Mouse (Mus musculus) heart, adult 2 months (tissue): ENCODE data around the gene Phf12. TPM values are rescaled to one million over a fixed set of nuclear protein-coding genes. Genes with fewer than 3 reads are reported as not detected.

Experiments used
- DNase-seq, 2 experiments: peaks; one replicate each; pipeline ENCODE4 v3.0.0; 2021
- H3K27ac ChIP-seq: fragments of 200-600 bp; 2 replicates; pipeline ENCODE4 v1.8.1; 2022
- H3K27me3 ChIP-seq: fragments of 200-500 bp; 2 replicates; pipeline ENCODE4 v1.6.1; 2012; ENCODE audit warnings: mild to moderate bottlenecking, low read length, inconsistent platforms, mixed read lengths; ENCODE audit not compliant: control insufficient read depth, insufficient read depth
- H3K36me3 ChIP-seq: fragments of 200-500 bp; 2 replicates; pipeline ENCODE4 v1.6.1; 2012; ENCODE audit warnings: low read length, inconsistent platforms; ENCODE audit not compliant: control insufficient read depth, insufficient read depth
- H3K4me1 ChIP-seq: fragments of 200-500 bp; 2 replicates; pipeline ENCODE4 v1.6.1; 2011; ENCODE audit warnings: low read length; ENCODE audit not compliant: control insufficient read depth, insufficient read depth
- H3K4me3 ChIP-seq: fragments of 200-600 bp; 2 replicates; pipeline ENCODE4 v1.8.1; 2022
- H3K79me2 ChIP-seq: fragments of 200-500 bp; replicated peaks from 2 replicates; pipeline ENCODE4 v1.6.1; 2012; ENCODE audit warnings: mild to moderate bottlenecking, inconsistent platforms, low read length, moderate library complexity, mixed read lengths; ENCODE audit not compliant: control insufficient read depth, insufficient read depth
- H3K9ac ChIP-seq: fragments of 200-500 bp; 2 replicates; pipeline ENCODE4 v1.6.1; 2012; ENCODE audit warnings: low read depth, mild to moderate bottlenecking, control low read depth, inconsistent platforms, low read length, mixed read lengths
- CTCF ChIP-seq: fragments of 200-600 bp; IDR thresholded peaks from 2 replicates; pipeline ENCODE4 v1.8.1; 2022; ENCODE audit warnings: antibody characterized with exemption, mild to moderate bottlenecking, moderate library complexity
- EP300 ChIP-seq: fragments of 200-500 bp; IDR thresholded peaks from 2 replicates; pipeline ENCODE4 v1.6.1; 2011; ENCODE audit warnings: low read depth, low read length, control low read depth; ENCODE audit not compliant: insufficient read depth
- POLR2A ChIP-seq: fragments of 200-500 bp; IDR thresholded peaks from 2 replicates; pipeline ENCODE4 v1.6.1; 2011; ENCODE audit warnings: mild to moderate bottlenecking, low read depth, low read length, control low read depth; ENCODE audit not compliant: insufficient read depth
- WGBS: fragments of 180-500 bp; shearing (Covaris S2); methylation state at CpG from one replicate; pipeline ENCODE4 v1.1.7; 2018; 5-methylcytosine and 5-hydroxymethylcytosine counted together
- intact Hi-C: fragments of 180-260 bp; cut with DNase I; formaldehyde crosslinking; loops from one replicate; pipeline ENCODE4 v1.15.1; 2025
- polyA plus RNA-seq: library from polyadenylated mRNA; depleted of rRNA; stranded (reverse); fragments of >200 nt; gene quantifications from 2 replicates; pipeline ENCODE4 v1.2.3, GENCODE M21; 2012
- total RNA-seq, 2 experiments: library from RNA; stranded (reverse); gene quantifications; 2 replicates each; pipeline ENCODE4 v1.2.3; 2021

The Phf12 gene
- total and polyA plus RNA-seq, 3 experiments = 22.3 to 30.5 (median 23.6) TPM

GRCm38 (mm10) chr11:78030600-78030999 is 48.0 kb downstream of the Phf12 start:
- intact Hi-C loops = no loop called here
- no peak for TF ChIP-seq EP300
- no peak for TF ChIP-seq POLR2A
- TF ChIP-seq CTCF = no peak

GRCm38 (mm10) chr11:78031389-78031788 is 48.8 kb downstream of the Phf12 start:
- WGBS = 50% methylated on average over 6 of the region's 6 CpGs
- peak overlapping the region; percentile 58; the same call in 1 of the 2 replicates for H3K4me3 ChIP-seq
- intact Hi-C loops = no loop called here
- no peak overlapping the region for H3K9ac ChIP-seq
- TF ChIP-seq CTCF = no peak
- TF ChIP-seq EP300 = no peak
- TF ChIP-seq POLR2A = no peak
- H3K27ac ChIP-seq = no peak overlapping the region; the same call in 1 of the 2 replicates
- H3K27me3 ChIP-seq = no peaks in the 10 kb centered on the region
- no peaks in the 10 kb centered on the region for H3K79me2 ChIP-seq
- DNase-seq = no peak
- H3K36me3 ChIP-seq = no peaks in the 10 kb centered on the region; the same call in 1 of the 2 replicates
- H3K4me1 ChIP-seq = peaks cover 7% of the 10 kb centered on the region

More at GRCm38 (mm10) chr11:78030600-78030999, 48.0 kb downstream of the Phf12 start:
- WGBS = 51% methylated on average over 2 of the region's 2 CpGs
- no peak overlapping the region for H3K4me3 ChIP-seq
- no peaks in the 10 kb centered on the region; the same call in 1 of the 2 replicates for H3K36me3 ChIP-seq
- no peak overlapping the region for H3K27ac ChIP-seq
- H3K79me2 ChIP-seq = no peaks in the 10 kb centered on the region
- H3K27me3 ChIP-seq = no peaks in the 10 kb centered on the region
- H3K4me1 ChIP-seq = peaks cover 7% of the 10 kb centered on the region
- no peak for DNase-seq
- H3K9ac ChIP-seq = no peak overlapping the region

DNA sequence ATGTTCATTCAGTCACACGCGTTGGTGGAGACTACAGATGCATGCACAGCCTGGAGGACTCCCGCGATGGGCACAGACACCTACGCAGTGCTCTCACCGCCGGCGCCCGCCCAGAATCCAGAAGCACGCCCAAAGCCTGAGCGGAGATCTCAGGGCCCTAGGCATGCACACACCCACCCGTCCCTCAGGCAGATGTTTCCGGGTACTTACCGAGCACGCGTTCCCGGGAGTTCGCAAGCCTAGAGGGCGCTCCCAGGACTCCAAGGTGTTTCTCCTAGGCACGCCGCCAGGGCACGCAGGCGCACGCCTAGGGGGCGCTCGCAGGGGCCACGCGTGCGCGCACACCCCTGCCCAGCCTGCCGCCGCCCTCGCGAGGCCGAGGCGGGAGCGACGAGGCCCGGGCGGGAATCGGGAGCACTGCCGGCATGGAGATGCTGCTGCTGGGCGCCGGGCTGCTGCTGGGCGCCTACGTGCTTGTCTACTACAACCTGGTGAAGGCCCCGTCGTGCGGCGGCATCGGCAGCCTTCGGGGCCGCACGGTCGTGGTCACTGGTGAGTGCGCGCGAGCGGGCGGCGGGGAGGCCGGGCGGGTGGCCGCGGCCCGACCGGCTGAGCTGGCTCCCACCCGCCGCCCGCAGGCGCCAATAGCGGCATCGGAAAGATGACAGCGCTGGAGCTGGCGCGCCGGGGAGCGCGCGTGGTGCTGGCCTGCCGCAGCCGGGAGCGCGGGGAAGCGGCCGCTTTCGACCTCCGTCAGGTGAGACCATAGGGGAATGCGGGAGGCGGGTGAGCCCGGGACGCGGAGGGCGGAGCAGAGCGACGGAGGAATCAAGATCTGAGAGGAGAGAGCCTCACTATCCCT is 49.6 kb downstream of the Phf12 start, which contains the start of gene Dhrs13:
Dhrs13 (plus strand) TSS at position 334 of the 862 bp plus-strand sequence.
- TF ChIP-seq CTCF (no peak; the same call in 1 of the 2 replicates), EP300 (peak; percentile 90)
- intact Hi-C loops = no loop called here

GRCm38 (mm10) chr11:78032809-78033195 is 50.2 kb downstream of the Phf12 start:
- H3K27me3 ChIP-seq = no peaks in the 10 kb centered on the region
- TF ChIP-seq CTCF (no peak), EP300 (no peak), POLR2A (no peak)
- WGBS = 10% methylated on average over 5 of the region's 5 CpGs
- H3K4me3 ChIP-seq = peak overlapping the region; percentile 58
- no peaks in the 10 kb centered on the region; the same call in 1 of the 2 replicates for H3K36me3 ChIP-seq
- H3K27ac ChIP-seq = peak overlapping the region; percentile 71
- H3K4me1 ChIP-seq = peaks cover 7% of the 10 kb centered on the region
- DNase-seq = no peak
- H3K9ac ChIP-seq = peak overlapping the region; percentile 88
- H3K79me2 ChIP-seq = no peaks in the 10 kb centered on the region
- intact Hi-C loops = no loop called here

More for the DNA sequence above, 49.6 kb downstream of the Phf12 start, which contains the start of gene Dhrs13:
- Histone ChIP-seq H3K27me3 (no peaks in the 10 kb centered on the region), H3K36me3 (no peaks in the 10 kb centered on the region; the same call in 1 of the 2 replicates), H3K79me2 (no peaks in the 10 kb centered on the region), H3K4me3 (peak within 1 kb of the TSS; percentile 58), H3K4me1 (peaks cover 7% of the 10 kb centered on the region), H3K27ac (peak within 1 kb of the TSS; percentile 71), H3K9ac (peak within 1 kb of the TSS; percentile 88)
- under 1% methylated on average over 96 of the region's 96 CpGs for WGBS
- peak; percentile 94 to 96 for DNase-seq

DNA sequence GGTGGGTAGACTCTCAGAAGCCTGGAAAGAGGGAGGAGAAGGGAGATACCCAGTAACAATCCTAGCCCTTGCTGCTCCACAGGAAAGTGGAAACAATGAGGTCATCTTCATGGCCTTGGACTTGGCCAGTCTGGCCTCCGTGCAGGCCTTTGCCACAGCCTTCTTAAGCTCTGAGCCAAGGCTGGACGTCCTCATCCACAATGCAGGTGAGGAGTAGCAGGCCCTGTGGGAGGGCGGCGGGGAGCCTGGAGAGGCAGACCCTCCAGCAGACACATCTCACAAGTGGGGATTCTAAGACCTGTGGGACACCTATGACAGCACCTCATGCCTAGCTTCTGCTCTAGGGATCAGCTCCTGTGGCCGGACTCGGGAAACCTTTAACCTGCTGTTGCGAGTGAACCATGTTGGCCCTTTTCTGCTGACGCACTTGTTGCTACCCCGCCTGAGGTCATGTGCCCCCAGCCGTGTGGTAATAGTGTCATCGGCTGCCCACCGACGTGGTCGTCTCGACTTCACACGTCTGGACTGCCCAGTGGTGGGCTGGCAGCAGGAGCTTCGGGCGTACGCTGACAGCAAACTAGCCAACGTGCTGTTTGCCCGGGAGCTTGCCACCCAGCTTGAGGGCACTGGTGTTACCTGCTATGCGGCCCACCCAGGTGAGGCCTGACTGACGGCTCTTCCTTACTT is 51.5 kb downstream of the Phf12 start:
- Histone ChIP-seq H3K27me3 (no peaks in the 10 kb centered on the region), H3K9ac (no peak overlapping the region), H3K4me3 (no peak overlapping the region), H3K4me1 (peaks cover 7% of the 10 kb centered on the region), H3K36me3 (no peaks in the 10 kb centered on the region; the same call in 1 of the 2 replicates), H3K27ac (no peak overlapping the region), H3K79me2 (no peaks in the 10 kb centered on the region)
- 89% methylated on average over 23 of the region's 23 CpGs for WGBS
- DNase-seq = no peak
- intact Hi-C loops = no loop called here
- no peak for TF ChIP-seq POLR2A
- TF ChIP-seq CTCF = no peak
- TF ChIP-seq EP300 = no peak

DNA sequence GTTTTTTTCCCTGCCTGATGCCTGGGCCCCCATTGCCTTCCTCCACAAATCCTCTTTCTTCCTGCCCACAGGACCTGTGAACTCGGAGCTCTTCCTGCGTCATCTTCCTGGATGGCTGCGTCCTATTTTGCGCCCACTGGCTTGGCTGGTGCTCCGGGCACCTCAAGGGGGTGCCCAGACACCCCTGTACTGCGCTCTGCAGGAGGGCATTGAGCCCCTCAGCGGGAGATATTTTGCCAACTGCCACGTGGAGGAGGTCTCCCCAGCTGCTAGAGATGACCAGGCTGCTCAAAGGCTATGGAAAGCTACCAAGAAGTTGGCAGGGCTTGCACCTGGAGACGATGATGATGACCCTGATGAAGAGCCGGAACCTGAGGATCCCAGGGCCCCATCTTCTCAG is 54.2 kb downstream of the Phf12 start:
- no peak for DNase-seq
- H3K27ac ChIP-seq = no peak overlapping the region
- no peak overlapping the region for H3K9ac ChIP-seq
- no peak overlapping the region for H3K4me3 ChIP-seq
- H3K79me2 ChIP-seq = no peaks in the 10 kb centered on the region
- H3K36me3 ChIP-seq = no peaks in the 10 kb centered on the region
- no peaks in the 10 kb centered on the region for H3K27me3 ChIP-seq
- 78% methylated on average over 10 of the region's 10 CpGs for WGBS
- intact Hi-C loops = no loop called here
- H3K4me1 ChIP-seq = peaks cover 2% of the 10 kb centered on the region
- TF ChIP-seq EP300 (no peak), CTCF (no peak), POLR2A (no peak)
